Mouse (Mus musculus) testis, adult 2 months (tissue): ENCODE data around the gene Grin1. TPM values are rescaled to one million over a fixed set of nuclear protein-coding genes. Genes with fewer than 3 reads are reported as not detected.

Source experiments
- H3K27ac ChIP-seq: fragments of 200-500 bp; 2 replicates; pipeline ENCODE4 v1.5.1; 2012; ENCODE audit warnings: low read depth, low read length; ENCODE audit not compliant: control insufficient read depth, insufficient read depth
- H3K27me3 ChIP-seq: fragments of 200-500 bp; 2 replicates; pipeline ENCODE4 v1.6.1; 2012; ENCODE audit warnings: mild to moderate bottlenecking, low read length, moderate library complexity; ENCODE audit not compliant: control insufficient read depth, insufficient read depth
- H3K36me3 ChIP-seq: fragments of 200-500 bp; 2 replicates; pipeline ENCODE4 v1.6.1; 2012; ENCODE audit warnings: mild to moderate bottlenecking, low read length; ENCODE audit not compliant: control insufficient read depth, insufficient read depth
- H3K4me1 ChIP-seq: fragments of 200-500 bp; 2 replicates; pipeline ENCODE4 v1.6.1; 2012; ENCODE audit warnings: low read length; ENCODE audit not compliant: control insufficient read depth, insufficient read depth
- H3K4me3 ChIP-seq: fragments of 200-500 bp; 2 replicates; pipeline ENCODE4 v1.5.1; 2012; ENCODE audit warnings: low read depth, mild to moderate bottlenecking, low read length, moderate library complexity, mixed read lengths; ENCODE audit not compliant: control insufficient read depth
- CTCF ChIP-seq: fragments of 200-500 bp; IDR thresholded peaks from 2 replicates; pipeline ENCODE4 v1.5.1; 2012; ENCODE audit warnings: low read depth, mild to moderate bottlenecking, inconsistent platforms, low read length, moderate library complexity; ENCODE audit not compliant: control insufficient read depth, insufficient read depth, insufficient replicate concordance
- POLR2A ChIP-seq: fragments of 200-500 bp; IDR thresholded peaks from 2 replicates; pipeline ENCODE4 v1.6.1; 2012; ENCODE audit warnings: low read depth, mild to moderate bottlenecking, inconsistent platforms, low read length, moderate library complexity; ENCODE audit not compliant: control insufficient read depth
- polyA plus RNA-seq: library from polyadenylated mRNA; depleted of rRNA; stranded (reverse); fragments of >200 nt; gene quantifications from 2 replicates; pipeline ENCODE4 v1.2.3, GENCODE M21; 2012

Gene Grin1
- polyA plus RNA-seq, 1 experiment: 0.75 TPM

DNA sequence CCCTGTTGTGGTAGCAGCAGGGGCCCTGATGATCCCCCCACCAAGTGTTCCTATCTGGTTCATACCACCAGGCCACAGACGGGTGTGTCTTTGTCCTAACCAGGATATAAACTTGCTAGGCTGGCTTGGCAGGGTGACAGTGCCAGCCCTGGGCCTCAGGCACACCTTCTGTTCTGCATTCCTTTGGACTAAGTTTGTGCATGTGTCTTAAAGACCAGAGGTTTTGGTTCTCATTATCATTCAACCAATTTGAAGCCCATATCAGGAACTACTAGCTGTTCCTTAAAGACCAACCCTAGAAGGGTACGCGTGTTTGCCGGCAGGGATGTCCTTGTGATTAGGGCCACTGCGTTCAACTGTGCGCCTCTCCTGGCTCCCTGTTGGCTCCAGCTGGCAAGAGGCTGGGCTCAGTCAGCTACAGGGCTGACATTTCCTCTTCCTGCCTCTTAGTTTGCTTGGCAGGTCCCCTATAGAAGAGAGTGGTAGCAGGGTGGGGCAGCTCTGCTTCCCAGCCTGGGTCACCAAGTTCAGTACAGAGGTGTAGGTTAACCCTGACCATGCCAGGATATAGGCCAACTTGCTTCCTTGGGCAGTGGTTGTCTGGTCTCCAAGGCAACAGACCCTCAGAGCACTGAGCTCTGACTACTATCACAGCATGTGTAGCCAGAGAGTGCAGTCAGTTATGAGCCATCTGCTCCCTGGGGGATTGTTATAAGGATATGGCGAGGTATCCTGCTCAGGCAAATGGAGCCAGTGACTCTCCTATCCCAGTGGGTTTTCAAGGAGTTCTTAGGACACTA is 31.9 kb downstream of the Grin1 start:
- peaks cover 5% of the 10 kb centered on the region for H3K4me1 ChIP-seq
- H3K27me3 ChIP-seq: no peaks in the 10 kb centered on the region
- H3K27ac ChIP-seq: peak overlapping the region; percentile 33
- H3K4me3 ChIP-seq: peak overlapping the region; percentile 76
- H3K36me3 ChIP-seq: peaks cover 5% of the 10 kb centered on the region
- TF ChIP-seq POLR2A (no peak), CTCF (no peak)

DNA sequence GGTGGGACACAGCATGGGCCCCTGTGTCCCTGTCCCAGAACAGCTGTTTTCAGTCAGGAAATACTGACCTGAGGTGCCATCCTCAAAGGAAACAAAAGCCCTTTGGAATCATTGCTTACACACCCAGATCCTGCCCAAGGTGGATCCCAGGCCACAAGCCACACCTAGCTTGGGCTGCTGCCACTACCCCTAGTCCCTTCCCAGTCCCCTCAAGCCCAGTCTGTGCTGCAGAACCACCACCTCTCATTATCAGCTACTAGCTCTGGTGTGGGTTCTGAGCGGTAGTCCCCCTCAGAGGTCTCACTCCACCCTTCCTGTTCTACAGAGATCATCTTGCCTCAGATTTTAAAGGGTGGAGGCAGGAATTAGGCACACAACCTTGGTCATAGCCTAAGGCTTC is 32.7 kb downstream of the Grin1 start:
- no peak for TF ChIP-seq CTCF
- no peak for TF ChIP-seq POLR2A
- Histone ChIP-seq H3K27ac (no peak overlapping the region), H3K27me3 (no peaks in the 10 kb centered on the region), H3K4me3 (peak overlapping the region; percentile 76), H3K4me1 (peaks cover 5% of the 10 kb centered on the region), H3K36me3 (peaks cover 5% of the 10 kb centered on the region)

GRCm38 (mm10) chr2:25285551-25285950 is 33.4 kb downstream of the Grin1 start:
- Histone ChIP-seq H3K4me1 (peaks cover 2% of the 10 kb centered on the region), H3K36me3 (peaks cover 5% of the 10 kb centered on the region), H3K27ac (no peak overlapping the region), H3K4me3 (peak overlapping the region; percentile 19; the same call in 1 of the 2 replicates), H3K27me3 (no peaks in the 10 kb centered on the region)
- no peak for TF ChIP-seq POLR2A
- no peak for TF ChIP-seq CTCF

DNA sequence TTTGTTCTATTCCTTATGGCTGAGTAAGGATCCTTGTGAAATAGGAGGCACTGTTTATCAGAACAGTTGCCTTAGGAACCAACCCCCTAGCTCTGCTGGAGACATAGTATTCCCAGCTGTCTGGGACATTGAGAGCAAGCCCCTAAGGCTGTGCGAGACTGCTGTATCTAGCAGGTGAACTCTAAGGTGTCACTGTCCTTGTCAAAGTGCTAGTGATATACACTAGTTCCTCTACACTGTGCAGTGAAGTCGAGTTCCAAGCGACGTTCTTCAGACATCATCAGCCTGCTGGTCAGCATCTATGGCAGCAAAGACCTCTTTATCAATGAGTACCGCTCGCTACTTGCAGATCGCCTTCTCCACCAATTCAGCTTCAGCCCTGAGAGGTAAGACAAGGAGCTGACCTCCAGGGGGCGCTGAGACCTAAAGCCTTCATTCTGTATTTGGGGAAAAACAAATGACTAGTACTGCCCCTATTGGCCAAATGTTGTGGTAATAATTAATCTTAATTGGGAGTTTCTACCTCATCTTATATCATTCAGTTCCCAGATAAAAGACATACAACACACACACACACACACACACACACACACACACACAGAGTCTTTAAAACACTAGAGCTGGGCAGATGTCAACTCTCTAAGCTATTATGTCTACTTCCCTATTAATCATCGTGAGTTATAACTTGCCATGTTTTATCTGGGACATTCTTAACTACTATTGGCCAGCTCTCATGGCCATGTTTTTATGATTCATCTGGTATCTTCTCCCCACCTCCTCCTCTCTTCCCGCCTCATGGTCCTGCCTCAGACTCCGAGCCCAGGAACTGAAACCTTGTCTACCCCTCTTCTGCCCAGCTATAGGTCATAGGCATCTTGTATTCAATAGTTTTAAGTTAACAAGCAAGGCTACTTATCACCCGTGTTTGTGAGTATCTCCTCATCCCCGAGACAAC is 39.8 kb downstream of the Grin1 start:
- Histone ChIP-seq H3K4me1 (no peaks in the 10 kb centered on the region), H3K36me3 (no peaks in the 10 kb centered on the region; the same call in 1 of the 2 replicates), H3K27me3 (no peaks in the 10 kb centered on the region), H3K4me3 (no peak overlapping the region), H3K27ac (no peak overlapping the region)
- TF ChIP-seq POLR2A (no peak), CTCF (peak; percentile 36; the same call in 1 of the 2 replicates)

DNA sequence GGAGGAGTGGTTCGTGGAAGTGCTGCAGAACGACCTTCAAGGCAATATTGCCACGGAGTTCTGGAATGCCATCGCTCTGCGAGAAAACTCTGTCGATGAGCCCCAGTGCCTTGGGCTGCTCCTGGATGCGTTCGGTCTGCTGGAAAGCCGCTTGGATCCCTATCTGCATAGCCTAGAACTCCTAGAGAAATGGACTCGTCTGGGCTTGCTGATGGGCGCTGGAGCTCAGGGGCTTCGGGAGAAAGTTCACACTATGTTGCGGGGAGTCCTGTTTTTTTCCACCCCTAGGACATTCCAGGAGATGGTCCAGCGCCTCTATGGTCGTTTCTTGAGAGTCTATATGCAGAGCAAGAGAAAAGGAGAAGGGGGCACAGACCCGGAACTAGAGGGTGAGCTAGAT is 46.0 kb downstream of the Grin1 start:
- Histone ChIP-seq H3K27ac (peak overlapping the region; percentile 37; the same call in 1 of the 2 replicates), H3K27me3 (no peaks in the 10 kb centered on the region), H3K4me1 (peaks cover 8% of the 10 kb centered on the region), H3K36me3 (no peaks in the 10 kb centered on the region), H3K4me3 (peak overlapping the region; percentile 91)
- no peak for TF ChIP-seq POLR2A
- no peak for TF ChIP-seq CTCF

DNA sequence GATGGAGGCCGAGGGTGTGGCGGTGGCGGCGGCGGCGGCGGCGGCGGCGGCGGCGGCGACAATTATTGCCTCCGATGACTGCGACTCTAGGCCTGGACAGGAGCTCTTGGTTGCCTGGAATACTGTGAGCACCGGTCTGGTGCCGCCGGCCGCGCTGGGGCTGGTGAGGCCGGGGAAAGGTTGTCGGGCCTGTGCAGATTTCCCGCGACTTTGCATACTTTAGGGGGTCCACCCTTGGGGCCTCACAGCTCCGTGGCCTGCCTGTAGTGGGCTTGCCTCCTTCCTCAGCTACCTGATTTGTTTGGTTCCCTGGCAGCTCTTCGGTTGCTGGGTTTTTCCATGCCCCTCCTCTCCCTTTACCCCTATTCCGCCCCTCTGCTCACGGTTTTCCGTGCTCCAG is 46.5 kb downstream of the Grin1 start:
- TF ChIP-seq POLR2A (no peak), CTCF (no peak)
- peak overlapping the region; percentile 91 for H3K4me3 ChIP-seq
- peak overlapping the region; percentile 37; the same call in 1 of the 2 replicates for H3K27ac ChIP-seq
- no peaks in the 10 kb centered on the region for H3K36me3 ChIP-seq
- peaks cover 8% of the 10 kb centered on the region for H3K4me1 ChIP-seq
- no peaks in the 10 kb centered on the region for H3K27me3 ChIP-seq
